Mouse (Mus musculus): ENCODE data around the gene Map3k4. TPM values are rescaled to one million over a fixed set of nuclear protein-coding genes. Genes with fewer than 3 reads are reported as not detected.
"Not testable (repeated sequence)": the region's sequence is repeated elsewhere in the genome, so short reads cannot be mapped to it uniquely, and the experiment has no call there.

The Map3k4 gene
- polyA plus RNA-seq, 1 experiment from 2014 or later = 49.3 TPM

DNA sequence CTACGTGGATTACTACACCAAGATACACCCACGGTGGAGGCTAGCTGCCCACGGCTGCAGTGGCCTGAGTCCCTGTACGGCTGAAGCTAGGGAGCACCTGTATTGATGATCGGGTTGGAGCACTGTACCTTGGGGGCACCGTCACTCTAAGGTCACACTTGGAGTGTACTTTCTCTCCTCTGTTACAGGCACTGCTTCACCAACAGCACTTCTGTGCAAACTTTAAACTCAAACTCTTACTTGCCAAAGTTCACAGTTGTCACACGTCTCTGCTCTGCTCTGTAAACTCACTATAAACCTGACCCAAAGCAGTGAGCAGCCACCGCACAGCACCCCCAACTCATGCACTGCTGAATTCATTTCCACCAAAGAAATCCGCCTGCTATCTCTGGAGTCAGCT lies 9.1 kb downstream of the Map3k4 start:
- ChIA-PET CTCF (no interaction called here), POLR2A (no interaction called here)
- TF ChIP-seq CTCF (IDR thresholded peaks at IDR 0.05) = no peak
- in situ Hi-C loops (cut with MboI; ENCODE audit: low pct_unique_long_range_greater_than_20kb) = no loop called here
- no peak for ATAC-seq
- H3K27me3 ChIP-seq = no peaks in the 10 kb centered on the region
- DNase-seq (ENCODE audit: low read depth, low spot score) = no peak

- ATAC-seq = no peak
- ChIA-PET CTCF (interaction anchor here (1.3 kb wide), 1 partner anchor 58 kb away, joined by 3 read pairs; no protein-coding TSS in a partner anchor), POLR2A (no interaction called here)
- no peaks in the 10 kb centered on the region for H3K27me3 ChIP-seq
- DNase-seq (ENCODE audit: low read depth, low spot score) = no peak
- no peak for TF ChIP-seq CTCF (IDR thresholded peaks at IDR 0.05)
- in situ Hi-C loops (cut with MboI; ENCODE audit: low pct_unique_long_range_greater_than_20kb) = no loop called here
These were observed 9.5 kb downstream of the Map3k4 start for GRCm38 (mm10) chr17:12309059-12309458.

DNA sequence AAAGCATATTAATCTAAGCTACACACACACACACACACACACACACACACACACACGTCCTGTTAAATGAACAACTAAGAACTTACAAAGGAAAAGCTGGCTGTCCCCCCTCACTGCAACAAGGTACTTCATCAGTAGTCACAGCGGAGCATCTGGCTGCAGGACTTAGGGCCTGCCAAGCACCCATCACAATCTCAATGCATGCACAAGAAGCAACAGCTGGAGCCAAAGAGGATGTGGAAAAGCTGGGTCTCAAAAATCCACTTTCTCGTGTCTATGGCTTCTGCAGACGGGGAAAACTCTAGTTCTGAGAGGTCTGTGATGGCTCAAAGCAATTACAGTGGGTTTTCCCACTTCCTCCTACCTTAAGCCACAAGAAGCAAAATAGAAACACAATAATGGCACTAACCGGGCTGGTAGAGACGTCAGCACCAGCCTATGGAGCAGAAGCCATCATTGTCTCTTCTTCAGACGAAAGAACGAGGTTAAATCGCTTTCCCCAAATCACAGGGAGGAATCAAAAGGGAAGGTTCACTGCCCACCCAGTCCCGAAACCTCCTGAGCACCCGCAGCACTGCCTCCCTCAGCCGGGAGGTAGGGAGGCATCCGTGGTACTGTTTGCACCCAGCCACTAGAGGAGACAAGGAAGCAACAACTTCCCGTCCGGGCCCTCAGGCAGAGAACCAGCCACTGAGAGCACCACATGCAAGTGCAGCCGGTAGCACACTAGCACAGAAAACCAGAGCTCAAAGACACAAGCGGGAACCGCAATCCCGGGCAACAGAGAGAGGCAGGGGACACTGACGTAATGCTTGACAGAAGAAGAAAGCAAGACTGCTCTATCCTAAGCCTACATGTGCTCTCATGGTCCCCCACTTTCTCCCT lies 11.1 kb downstream of the Map3k4 start:
- TF ChIP-seq CTCF (IDR thresholded peaks at IDR 0.05) = no peak
- H3K27me3 ChIP-seq = no peaks in the 10 kb centered on the region
- in situ Hi-C loops (cut with MboI; ENCODE audit: low pct_unique_long_range_greater_than_20kb) = no loop called here
- ChIA-PET POLR2A (no interaction called here), CTCF (interaction anchor here (1.1 to 1.7 kb wide), 3 partner anchors 9 to 60 kb away, joined by 3 to 4 read pairs (median 4); no protein-coding TSS in a partner anchor)
- DNase-seq (ENCODE audit: low read depth, low spot score) (no peak), ATAC-seq (no peak)

DNA sequence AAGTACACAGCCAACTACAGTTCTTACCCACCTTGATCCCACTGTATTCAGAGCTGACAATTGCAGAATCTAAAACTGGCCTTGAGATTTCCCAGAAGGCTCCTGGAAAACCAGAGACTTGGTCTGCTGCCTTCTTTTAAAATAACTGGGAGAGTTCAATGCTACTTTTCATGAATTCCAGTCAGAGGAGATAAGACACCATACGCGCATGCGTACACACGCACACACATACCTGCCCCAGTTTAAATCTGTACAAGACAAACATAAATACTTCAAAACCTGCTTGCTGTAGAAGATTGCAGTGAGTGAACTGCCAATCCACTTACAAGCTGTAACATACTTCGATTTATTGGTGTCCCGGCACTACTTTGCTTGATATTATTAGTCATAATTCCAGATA lies 13.9 kb downstream of the Map3k4 start:
- in situ Hi-C loops (cut with MboI; ENCODE audit: low pct_unique_long_range_greater_than_20kb) = no loop called here
- DNase-seq (ENCODE audit: low read depth, low spot score) = no peak
- H3K27me3 ChIP-seq = no peaks in the 10 kb centered on the region
- POLR2A ChIA-PET = no interaction called here
- no peak for TF ChIP-seq CTCF (IDR thresholded peaks at IDR 0.05)
- ATAC-seq = no peak
- CTCF ChIA-PET = interaction anchor here (1.0 to 1.7 kb wide), 6 partner anchors 10 to 67 kb away, joined by 3 to 5 read pairs (median 4); partner anchors contain the start of gene Map3k4

GRCm38 (mm10) chr17:12300896-12301706 lies 17.5 kb downstream of the Map3k4 start:
- in situ Hi-C loops (cut with MboI; ENCODE audit: low pct_unique_long_range_greater_than_20kb) = no loop called here

DNA sequence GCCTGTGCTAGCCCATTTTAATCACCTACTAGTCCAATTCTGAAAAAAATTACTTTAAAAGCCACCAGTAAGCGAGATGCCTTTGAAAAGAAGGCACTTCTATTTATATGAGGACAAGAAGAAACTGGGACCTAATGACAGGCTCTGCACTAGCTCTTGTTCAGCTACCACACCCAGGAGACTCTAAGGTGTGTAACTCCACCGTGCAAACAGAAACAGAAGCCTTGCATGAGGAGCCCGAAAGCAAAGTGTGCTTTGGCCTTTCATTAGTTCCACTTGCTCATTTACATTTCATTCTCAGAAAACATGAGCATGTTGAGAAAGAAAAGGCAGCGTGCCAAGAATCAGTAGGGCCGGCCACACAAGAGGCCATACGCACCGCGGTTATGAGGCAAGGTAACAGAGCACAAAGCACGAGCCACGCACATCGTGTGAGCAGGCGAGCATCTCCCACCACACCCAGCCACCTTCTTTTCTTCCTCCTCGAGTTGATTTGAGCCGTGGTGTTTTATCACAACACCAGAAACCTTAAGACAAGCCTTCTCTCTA lies 18.4 kb downstream of the Map3k4 start:
- DNase-seq (ENCODE audit: low read depth, low spot score) = no peak
- no peak for ATAC-seq
- TF ChIP-seq CTCF (IDR thresholded peaks at IDR 0.05) = no peak
- no peaks in the 10 kb centered on the region for H3K27me3 ChIP-seq
- in situ Hi-C loops (cut with MboI; ENCODE audit: low pct_unique_long_range_greater_than_20kb) = no loop called here
- ChIA-PET CTCF (interaction anchor here (0.9 to 4.8 kb wide), 14 partner anchors 13 to 77 kb away, joined by 3 to 28 read pairs (median 4); partner anchors contain the start of gene Map3k4), POLR2A (interaction anchor here (0.6 to 1.0 kb wide), 2 partner anchors 18 to 70 kb away, joined by 3 to 4 read pairs; partner anchors contain the start of gene Map3k4)

More at GRCm38 (mm10) chr17:12300896-12301706, 17.5 kb downstream of the Map3k4 start:
- DNase-seq (ENCODE audit: low read depth, low spot score) (no peak), ATAC-seq (peak; percentile 63)
- H3K27me3 ChIP-seq = no peaks in the 10 kb centered on the region
- TF ChIP-seq CTCF (IDR thresholded peaks at IDR 0.05) = peak; percentile 95
- CTCF ChIA-PET = interaction anchor here (0.7 to 4.8 kb wide), 16 partner anchors 8 to 78 kb away, joined by 3 to 28 read pairs (median 4); partner anchors contain the start of gene Map3k4
- POLR2A ChIA-PET = interaction anchor here (0.6 kb wide), 1 partner anchor 69 kb away, joined by 4 read pairs; no protein-coding TSS in a partner anchor

GRCm38 (mm10) chr17:12299371-12299770 lies 19.2 kb downstream of the Map3k4 start:
- in situ Hi-C loops (cut with MboI; ENCODE audit: low pct_unique_long_range_greater_than_20kb) = no loop called here
- DNase-seq (ENCODE audit: low read depth, low spot score) (no peak), ATAC-seq (no peak)
- no peaks in the 10 kb centered on the region for H3K27me3 ChIP-seq
- ChIA-PET POLR2A (interaction anchor here (0.7 kb wide), 1 partner anchor 9 kb away, joined by 4 read pairs; no protein-coding TSS in a partner anchor), CTCF (interaction anchor here (0.9 to 4.8 kb wide), 4 partner anchors 18 to 68 kb away, joined by 3 to 28 read pairs (median 12); partner anchors contain the start of gene Map3k4)
- TF ChIP-seq CTCF (IDR thresholded peaks at IDR 0.05) = no peak

- ATAC-seq = no peak
- ChIA-PET POLR2A (no interaction called here), CTCF (interaction anchor here (4.8 kb wide), 1 partner anchor 20 kb away, joined by 28 read pairs; the partner anchor contains the start of gene Map3k4)
- DNase-seq (ENCODE audit: low read depth, low spot score) = no peak
- no peaks in the 10 kb centered on the region for H3K27me3 ChIP-seq
- in situ Hi-C loops (cut with MboI; ENCODE audit: low pct_unique_long_range_greater_than_20kb) = no loop called here
- TF ChIP-seq CTCF (IDR thresholded peaks at IDR 0.05) = no peak
These were observed 20.6 kb downstream of the Map3k4 start for GRCm38 (mm10) chr17:12297978-12298377.

GRCm38 (mm10) chr17:12297292-12297691 lies 21.3 kb downstream of the Map3k4 start:
- POLR2A ChIA-PET = interaction anchor here (0.6 kb wide), 1 partner anchor 37 kb away, joined by 7 read pairs; no protein-coding TSS in a partner anchor
- TF ChIP-seq CTCF (IDR thresholded peaks at IDR 0.05) = no peak
- DNase-seq (ENCODE audit: low read depth, low spot score) (no peak), ATAC-seq (no peak)
- no peaks in the 10 kb centered on the region for H3K27me3 ChIP-seq
- in situ Hi-C loops (cut with MboI; ENCODE audit: low pct_unique_long_range_greater_than_20kb) = no loop called here
- CTCF ChIA-PET = interaction anchor here (1.2 kb wide), 1 partner anchor 21 kb away, joined by 3 read pairs; the partner anchor contains the start of gene Map3k4

GRCm38 (mm10) chr17:12295926-12296325 lies 22.7 kb downstream of the Map3k4 start:
- DNase-seq (ENCODE audit: low read depth, low spot score); POLR2A ChIA-PET; in situ Hi-C loops (cut with MboI; ENCODE audit: low pct_unique_long_range_greater_than_20kb); CTCF ChIA-PET; H3K27me3 ChIP-seq; ATAC-seq: not testable (repeated sequence)
